Mouse (Mus musculus) left cerebral cortex, postnatal 14 days (tissue): Measurements from ENCODE around the gene Ehd2. TPM values are rescaled to one million over a fixed set of nuclear protein-coding genes. Genes with fewer than 3 reads are reported as not detected.

Experiments
- DNase-seq, 2 experiments: peaks; one replicate each; pipeline ENCODE4 v3.0.0; 2021 to 2022; ENCODE audit warnings: low spot score in 2 of 2, mixed read lengths in 1 of 2
- intact Hi-C: fragments of 180-260 bp; cut with DNase I; formaldehyde crosslinking; loops from one replicate; pipeline ENCODE4 v1.15.1; 2025
- long read RNA-seq, 2 experiments: library from polyadenylated mRNA; stranded (forward); transcript quantifications; one replicate each; pipeline ENCODE4 v2.0.0; 2021
- total RNA-seq, 2 experiments: library from RNA; stranded (reverse); gene quantifications; 2 replicates each; pipeline ENCODE4 v1.2.3; 2021

Gene Ehd2
- 1 to 10 TPM; 6.8 to 8.4 TPM for total RNA-seq
- long read RNA-seq, experiment 1, full-length matches to known transcripts: 2 of 4 reads
- long read RNA-seq, experiment 1, partial matches to known transcripts: 0 of 4 reads
- long read RNA-seq, experiment 1, other reads (novel, unspliced or antisense): 2 of 4 reads
- long read RNA-seq, experiment 2, full-length matches to known transcripts: 1 of 2 reads
- long read RNA-seq, experiment 2, partial matches to known transcripts: 0 of 2 reads
- long read RNA-seq, experiment 2, other reads (novel, unspliced or antisense): 1 of 2 reads

- intact Hi-C loops: no loop called here
- DNase-seq: peak in 1 of 2 experiments; percentile 57
Measured at GRCm38 (mm10) chr7:15967312-15967711, at the start of gene Ehd2. Ehd2 (minus strand) TSS chr7:15967567.

- DNase-seq: no peak
Measured at GRCm38 (mm10) chr7:16015384-16015783, 48.0 kb upstream of the Ehd2 start.

GRCm38 (mm10) chr7:16014521-16015175 is 47.3 kb upstream of the Ehd2 start:
- intact Hi-C loops: no loop called here
- DNase-seq: no peak

More at GRCm38 (mm10) chr7:16015384-16015783, 48.0 kb upstream of the Ehd2 start:
- intact Hi-C loops: no loop called here

- no peak for DNase-seq
Measured at GRCm38 (mm10) chr7:16013722-16014275, 46.4 kb upstream of the Ehd2 start.

GRCm38 (mm10) chr7:16012576-16013263 is 45.4 kb upstream of the Ehd2 start:
- no peak for DNase-seq
- intact Hi-C loops: no loop called here

More at GRCm38 (mm10) chr7:16013722-16014275, 46.4 kb upstream of the Ehd2 start:
- intact Hi-C loops: no loop called here

- intact Hi-C loops: no loop called here
Measured at GRCm38 (mm10) chr7:16011418-16012085, 44.2 kb upstream of the Ehd2 start.

GRCm38 (mm10) chr7:16010649-16011048 is 43.3 kb upstream of the Ehd2 start:
- DNase-seq: no peak

More at GRCm38 (mm10) chr7:16011418-16012085, 44.2 kb upstream of the Ehd2 start:
- DNase-seq: no peak

GRCm38 (mm10) chr7:16009636-16010035 is 42.3 kb upstream of the Ehd2 start:
- DNase-seq: no peak
- intact Hi-C loops: no loop called here

More at GRCm38 (mm10) chr7:16010649-16011048, 43.3 kb upstream of the Ehd2 start:
- intact Hi-C loops: no loop called here

- no peak for DNase-seq
- intact Hi-C loops: no loop called here
Measured at GRCm38 (mm10) chr7:16005020-16005419, 37.7 kb upstream of the Ehd2 start.

- DNase-seq: no peak
- intact Hi-C loops: no loop called here
Measured at GRCm38 (mm10) chr7:16004177-16004856, 37.0 kb upstream of the Ehd2 start.

- intact Hi-C loops: no loop called here
- no peak for DNase-seq
Measured at GRCm38 (mm10) chr7:16003032-16003431, 35.7 kb upstream of the Ehd2 start.

GRCm38 (mm10) chr7:16002171-16002570 is 34.8 kb upstream of the Ehd2 start:
- intact Hi-C loops: no loop called here
- DNase-seq: peak; percentile 77 to 85

GRCm38 (mm10) chr7:16001691-16002090 is 34.3 kb upstream of the Ehd2 start:
- DNase-seq: no peak
- intact Hi-C loops: no loop called here

- intact Hi-C loops: no loop called here
- no peak for DNase-seq
Measured at GRCm38 (mm10) chr7:15993789-15994188, 26.4 kb upstream of the Ehd2 start.

GRCm38 (mm10) chr7:15993152-15993551 is 25.8 kb upstream of the Ehd2 start:
- no peak for DNase-seq
- intact Hi-C loops: no loop called here

- intact Hi-C loops: no loop called here
- DNase-seq: no peak
Measured at GRCm38 (mm10) chr7:15991764-15992163, 24.4 kb upstream of the Ehd2 start.

- intact Hi-C loops: loop anchor here (10.0 kb wide), 1 partner anchor 167 kb away; no protein-coding TSS in a partner anchor
- no peak for DNase-seq
Measured at GRCm38 (mm10) chr7:15987661-15988356, 20.4 kb upstream of the Ehd2 start.

GRCm38 (mm10) chr7:15982729-15983407 is 15.5 kb upstream of the Ehd2 start:
- peak; percentile 53 to 57 for DNase-seq
- intact Hi-C loops: loop anchor here (2.0 to 10.0 kb wide), 2 partner anchors 70 to 172 kb away; no protein-coding TSS in a partner anchor
